Mouse (Mus musculus): ENCODE results near the gene C2.
A peak's percentile ranks its signal among the peaks of the same experiment; 100 is the strongest.

DNA sequence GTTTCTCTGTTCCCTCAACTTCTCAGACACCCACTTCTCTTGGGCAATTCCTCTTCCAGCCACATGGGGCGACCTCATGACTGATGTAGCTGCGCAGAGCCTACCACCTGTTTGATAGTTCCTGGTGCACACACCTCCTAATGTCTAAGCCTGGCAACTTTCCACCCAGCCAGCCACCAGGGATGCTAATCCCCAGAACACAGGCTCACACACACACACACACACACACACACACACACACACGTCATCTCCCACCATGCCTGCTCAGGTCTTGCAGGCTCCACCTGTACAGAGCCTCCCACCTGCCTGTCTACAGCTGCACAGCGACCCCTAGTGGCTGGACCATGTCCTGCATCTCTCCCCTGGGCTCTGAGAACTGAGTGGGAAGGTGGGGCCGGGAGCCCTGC, 13.9 kb upstream of the C2 start:
- TF ChIP-seq POLR2A (IDR thresholded peaks at IDR 0.05; ENCODE audit: low read depth, low read length) (no peak), CTCF (conservative IDR thresholded peaks at IDR 0.05; ENCODE audit: insufficient read depth, insufficient read length, low read depth, low read length) (peak; percentile 88)
